Mouse (Mus musculus) liver, postnatal 0 days (tissue): ENCODE data around the gene Aspscr1. TPM values are rescaled to one million over a fixed set of nuclear protein-coding genes. Genes with fewer than 3 reads are reported as not detected.
"Not testable (repeated sequence)": the region's sequence is repeated elsewhere in the genome, so short reads cannot be mapped to it uniquely, and the experiment has no call there.

Source experiments
- ATAC-seq: fragments of 200-750 bp; cut with Nextera tagmentation; 2 replicates; pipeline ENCODE4 v1.8.0; 2017; ENCODE audit warnings: mild to moderate bottlenecking, moderate library complexity
- DNase-seq: peaks from one replicate; pipeline ENCODE4 v3.0.0-alpha.2; 2016
- H3K27ac ChIP-seq: fragments of 300-500 bp; sonication (generic); 2 replicates; pipeline ENCODE4 v1.5.1; 2014; ENCODE audit warnings: antibody characterized with exemption, moderate library complexity, mild to moderate bottlenecking, low read depth
- H3K27me3 ChIP-seq: fragments of 300-500 bp; sonication (generic); 2 replicates; pipeline ENCODE4 v1.6.1; 2014; ENCODE audit warnings: low read length, control low read depth, mixed read lengths; ENCODE audit not compliant: insufficient read depth
- H3K36me3 ChIP-seq: fragments of 300-500 bp; sonication (generic); replicated peaks from 2 replicates; pipeline ENCODE4 v1.6.1; 2014; ENCODE audit warnings: mild to moderate bottlenecking, control low read depth, low read length, moderate library complexity, mixed read lengths; ENCODE audit not compliant: insufficient read depth
- H3K4me1 ChIP-seq: fragments of 300-500 bp; sonication (generic); 2 replicates; pipeline ENCODE4 v1.6.1; 2014; ENCODE audit warnings: antibody characterized with exemption, mild to moderate bottlenecking, control low read depth; ENCODE audit not compliant: insufficient read depth
- H3K4me2 ChIP-seq: fragments of 300-500 bp; sonication (generic); 2 replicates; pipeline ENCODE4 v1.6.1; 2014; ENCODE audit warnings: low read depth, mild to moderate bottlenecking, low read length, moderate library complexity, mixed read lengths
- H3K4me3 ChIP-seq: fragments of 300-500 bp; sonication (generic); 2 replicates; pipeline ENCODE4 v1.5.1; 2014; ENCODE audit warnings: low read depth, low read length
- H3K9ac ChIP-seq: fragments of 300-500 bp; sonication (generic); replicated peaks from 2 replicates; pipeline ENCODE4 v1.6.1; 2014; ENCODE audit warnings: mild to moderate bottlenecking, moderate library complexity
- H3K9me3 ChIP-seq: fragments of 300-500 bp; sonication (generic); 2 replicates; pipeline ENCODE4 v1.6.1; 2016; ENCODE audit warnings: mild to moderate bottlenecking, control low read depth, low read length, mixed read lengths
- CTCF ChIP-seq: sonication (generic); IDR thresholded peaks from 2 replicates; pipeline ENCODE4 v1.5.1; 2016; ENCODE audit warnings: antibody characterized with exemption, low read depth
- EP300 ChIP-seq: IDR thresholded peaks from 2 replicates; pipeline ENCODE4 v1.6.1; 2016; ENCODE audit warnings: antibody characterized with exemption, low read depth, mild to moderate bottlenecking
- WGBS: fragments of 180-500 bp; shearing (Covaris S2); extraction: QIAGEN DNeasy Blood & Tissue Kit; methylation state at CpG from one replicate; pipeline ENCODE4 v1.1.7; 2014; ENCODE audit not compliant: insufficient replicate concordance; 5-methylcytosine and 5-hydroxymethylcytosine counted together
- polyA plus RNA-seq: library from polyadenylated mRNA; unstranded; fragments of >200 nt; fragmentation: Nextera tagmentation; extraction: Ambion mirVana; gene quantifications from 2 replicates; pipeline ENCODE4 v1.2.1, GENCODE M21; 2015

The Aspscr1 gene
- polyA plus RNA-seq, 1 experiment from 2014 or later = 56.8 TPM

DNA sequence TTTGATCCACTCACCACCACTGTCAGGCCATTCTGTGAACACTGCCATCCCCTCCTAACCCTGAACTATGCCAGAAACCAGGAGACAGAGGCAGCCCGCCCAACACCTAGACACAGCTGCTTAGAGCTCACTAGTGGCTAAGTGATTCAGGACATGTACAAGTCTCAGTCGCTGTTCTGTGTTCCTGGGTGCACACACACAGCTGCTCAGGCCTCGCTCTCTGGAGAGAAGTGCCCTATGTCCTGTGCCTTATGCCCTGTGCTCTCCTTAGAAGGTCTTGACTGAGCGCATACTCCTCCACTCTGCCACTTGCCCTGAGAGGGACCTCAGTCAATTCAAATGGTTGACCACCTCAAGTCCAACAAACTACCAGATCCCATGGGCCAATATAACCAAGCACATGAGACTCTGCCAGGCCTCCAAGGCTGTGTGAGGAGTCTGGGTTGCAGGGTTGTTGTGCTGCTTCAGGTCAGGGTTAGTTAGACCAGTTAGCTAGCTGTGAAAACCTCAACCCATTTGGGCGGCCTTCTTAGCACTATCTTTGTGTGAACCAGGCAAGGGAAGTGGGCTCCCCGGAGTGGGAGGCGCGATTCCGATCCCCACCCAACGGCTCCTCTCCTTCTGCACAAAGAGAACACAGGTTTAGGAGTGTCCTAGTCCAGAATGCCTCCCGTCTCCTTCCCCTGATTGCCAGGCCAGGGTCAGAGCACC is 55.9 kb downstream of the Aspscr1 start:
- Histone ChIP-seq H3K4me3 (no peak overlapping the region), H3K9ac (no peak overlapping the region), H3K4me1 (peaks cover 15% of the 10 kb centered on the region), H3K27ac (no peak overlapping the region), H3K4me2 (no peak overlapping the region), H3K9me3 (no peaks in the 10 kb centered on the region), H3K36me3 (0 out of 2 replicates have a peak, but pooled peaks cover 2% of the 10 kb centered on the region), H3K27me3 (0 out of 2 replicates have a peak, but pooled peaks cover 8% of the 10 kb centered on the region)
- ATAC-seq (no peak), DNase-seq (no peak)
- WGBS = 75% methylated on average over 11 of the region's 11 CpGs
- TF ChIP-seq CTCF = no peak
- TF ChIP-seq EP300 = no peak

DNA sequence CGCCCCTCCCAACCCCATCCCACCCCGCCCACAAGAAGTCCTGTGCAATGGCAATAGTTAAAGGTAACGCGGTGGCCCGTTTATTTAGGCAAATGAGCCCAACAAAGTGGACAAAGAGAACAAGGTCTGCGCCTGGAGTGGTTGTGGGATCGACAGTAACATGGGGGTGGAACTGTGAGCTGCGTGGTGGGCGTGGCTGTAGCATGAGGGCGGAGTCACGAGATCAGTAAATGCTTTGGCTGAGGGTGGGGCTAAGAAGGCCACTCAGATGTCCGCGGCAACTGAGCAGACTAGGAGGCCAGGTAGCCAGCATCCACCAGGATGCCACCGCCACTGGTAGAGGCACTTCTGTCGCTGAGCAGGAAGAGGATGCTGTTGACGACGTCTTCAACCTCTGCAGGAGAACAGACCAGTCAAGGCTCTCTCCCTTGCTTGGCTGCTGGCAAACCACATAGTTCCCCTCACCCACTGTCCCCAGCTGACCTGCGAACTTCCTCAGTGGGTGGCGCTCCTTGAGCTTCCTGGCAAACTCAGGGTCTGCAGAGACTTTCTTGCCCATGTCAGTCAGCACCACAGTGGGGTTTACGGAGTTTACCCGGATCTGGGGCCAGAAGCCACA is 56.8 kb downstream of the Aspscr1 start:
- not testable (repeated sequence) for H3K36me3 ChIP-seq, H3K4me3 ChIP-seq, H3K9ac ChIP-seq, H3K27me3 ChIP-seq, H3K9me3 ChIP-seq, H3K27ac ChIP-seq
- Histone ChIP-seq H3K4me2 (peak overlapping the region; percentile 47), H3K4me1 (peaks cover 15% of the 10 kb centered on the region)
- DNase-seq (peak; percentile 73), ATAC-seq (peak; percentile 30)
- 5% methylated on average over 17 of the region's 21 CpGs for WGBS

- no peak overlapping the region for H3K4me2 ChIP-seq
- WGBS = 85% methylated on average over 10 of the region's 10 CpGs
- H3K9ac ChIP-seq = no peak overlapping the region
- H3K4me1 ChIP-seq = peaks cover 15% of the 10 kb centered on the region
- no peak overlapping the region for H3K4me3 ChIP-seq
- DNase-seq = no peak
- no peaks in the 10 kb centered on the region for H3K9me3 ChIP-seq
- 0 out of 2 replicates have a peak, but pooled peaks cover 2% of the 10 kb centered on the region for H3K36me3 ChIP-seq
- 0 out of 2 replicates have a peak, but pooled peaks cover 8% of the 10 kb centered on the region for H3K27me3 ChIP-seq
- no peak for ATAC-seq
- no peak overlapping the region for H3K27ac ChIP-seq
- TF ChIP-seq CTCF (no peak), EP300 (no peak)
Measured at GRCm38 (mm10) chr11:120730331-120730870, 57.6 kb downstream of the Aspscr1 start.

- no peaks in the 10 kb centered on the region for H3K9me3 ChIP-seq
- H3K4me3 ChIP-seq = no peak overlapping the region
- no peak for DNase-seq
- H3K36me3 ChIP-seq = no peaks in the 10 kb centered on the region
- ATAC-seq = no peak
- 76% methylated on average over 1 of the region's 1 CpGs for WGBS
- H3K9ac ChIP-seq = no peak overlapping the region
- TF ChIP-seq EP300 (no peak), CTCF (no peak)
- no peak overlapping the region for H3K27ac ChIP-seq
- H3K27me3 ChIP-seq = 0 out of 2 replicates have a peak, but pooled peaks cover 8% of the 10 kb centered on the region
- H3K4me2 ChIP-seq = no peak overlapping the region
- peaks cover 7% of the 10 kb centered on the region for H3K4me1 ChIP-seq
Measured at GRCm38 (mm10) chr11:120731395-120731794, 58.6 kb downstream of the Aspscr1 start.

DNA sequence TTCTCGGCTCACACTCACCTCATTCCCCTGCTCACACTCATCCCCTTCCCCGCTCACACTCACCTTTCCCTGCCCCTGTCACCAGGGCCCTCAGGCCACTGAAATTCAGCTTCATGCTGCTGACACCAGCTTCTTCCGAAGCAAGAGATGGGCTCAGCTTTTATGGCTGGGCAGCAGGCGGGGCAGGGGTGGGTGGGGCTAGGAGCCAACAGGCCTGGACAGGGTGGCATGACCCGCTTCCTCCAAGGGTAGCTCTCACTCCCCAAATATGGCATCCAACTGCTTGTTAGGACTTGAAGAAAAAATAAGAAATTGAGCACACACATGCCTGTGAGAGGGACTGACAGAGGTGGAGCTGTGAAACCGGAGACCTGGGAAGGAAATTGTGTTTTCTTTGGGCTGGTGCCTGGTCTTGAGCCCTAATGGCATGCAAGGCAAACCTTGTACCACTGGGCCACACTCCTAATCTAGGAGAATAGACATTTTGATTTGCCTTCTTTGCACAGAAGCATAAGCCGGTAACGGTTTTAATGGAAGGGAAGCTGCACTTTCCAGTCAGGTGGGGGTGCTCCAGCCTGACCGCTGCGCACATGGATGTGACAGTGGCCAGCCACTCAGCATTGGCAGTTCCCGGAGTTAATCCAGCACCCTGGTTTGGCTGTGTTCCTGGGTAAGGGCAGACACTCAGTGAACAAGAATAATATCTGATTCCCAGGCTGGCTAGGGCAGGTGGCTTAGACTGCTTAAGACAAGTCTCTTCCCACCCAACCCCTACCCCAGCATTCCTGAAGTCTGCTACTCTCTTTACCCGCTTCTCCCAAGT is 59.3 kb downstream of the Aspscr1 start, which contains the start of gene Cbr2:
Gene Cbr2, minus strand, starts transcription at position 257 of the 823 bp plus-strand sequence.
- no peak for TF ChIP-seq CTCF
- no peak for TF ChIP-seq EP300
- 68% methylated on average over 12 of the region's 12 CpGs for WGBS
- no peak within 1 kb of the TSS for H3K27ac ChIP-seq
- no peaks in the 10 kb centered on the region for H3K36me3 ChIP-seq
- no peak within 1 kb of the TSS for H3K4me2 ChIP-seq
- peaks cover 2% of the 10 kb centered on the region; the same call in 1 of the 2 replicates for H3K4me1 ChIP-seq
- ATAC-seq = no peak
- DNase-seq = no peak
- no peak within 1 kb of the TSS for H3K9ac ChIP-seq
- no peak within 1 kb of the TSS for H3K4me3 ChIP-seq
- H3K27me3 ChIP-seq = 0 out of 2 replicates have a peak, but pooled peaks cover 8% of the 10 kb centered on the region
- no peaks in the 10 kb centered on the region for H3K9me3 ChIP-seq

DNA sequence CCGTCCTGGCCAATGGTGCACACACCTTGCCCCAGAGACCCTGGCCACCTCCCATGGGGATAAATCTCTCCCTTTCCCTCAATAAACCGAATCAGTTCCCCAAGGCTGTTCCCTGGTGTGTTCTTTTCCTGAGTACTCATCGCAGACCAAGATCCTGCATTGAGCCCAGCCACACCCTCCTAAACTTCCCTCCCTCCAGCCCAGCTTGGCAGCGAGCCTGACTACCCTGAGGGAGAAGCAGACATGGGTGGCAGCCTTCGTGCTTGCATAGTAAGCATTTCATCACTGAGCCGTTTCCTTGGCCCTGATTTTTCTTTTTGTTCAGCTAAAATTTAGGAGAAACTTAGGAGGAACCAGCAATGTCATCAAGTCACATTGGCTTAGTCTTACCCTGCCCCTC is 60.7 kb downstream of the Aspscr1 start:
- Histone ChIP-seq H3K9me3 (no peaks in the 10 kb centered on the region), H3K4me1 (peaks cover 2% of the 10 kb centered on the region; the same call in 1 of the 2 replicates), H3K4me3 (no peak overlapping the region), H3K27ac (no peak overlapping the region), H3K4me2 (no peak overlapping the region), H3K27me3 (0 out of 2 replicates have a peak, but pooled peaks cover 8% of the 10 kb centered on the region), H3K36me3 (no peaks in the 10 kb centered on the region), H3K9ac (no peak overlapping the region)
- WGBS = 45% methylated on average over 6 of the region's 6 CpGs
- DNase-seq (no peak), ATAC-seq (no peak)
- TF ChIP-seq CTCF = no peak
- TF ChIP-seq EP300 = no peak
